8 mouse cellular contexts compared by ENCODE assay signal in genomic region chr11:97434704-97435454, GRCm38 (mm10). TPM values are rescaled to one million over a fixed set of nuclear protein-coding genes. Genes with fewer than 3 reads are reported as not detected.
DNase-seq lines count a peak whose midpoint lies in the region; ATAC-seq and TF ChIP-seq lines count a peak whose summit lies in the region.

No protein-coding gene starts in this region.

- in situ Hi-C loops in CH12.LX (cut with MboI; ENCODE audit: low pct_ligation_motif_present, low pct_unique_long_range_greater_than_20kb, low sequenced_read_pairs): loop anchor here (5.0 kb wide), 1 partner anchor 37 kb away; no protein-coding TSS in a partner anchor

- peak; percentile 72 for ATAC-seq in embryonic facial prominence, embryonic 15.5 days (ENCODE audit: insufficient number of reproducible peaks, low FRiP score, low TSS enrichment, low read depth)
- ATAC-seq in heart, embryonic 13.5 days (ENCODE audit: extremely low read depth, insufficient number of reproducible peaks, low FRiP score, low TSS enrichment): peak; percentile 78
- ATAC-seq in kidney, postnatal 0 days (replicated peaks; ENCODE audit: low FRiP score, low read depth): peak; percentile 80

- peak; percentile 63 to 67 for TF ChIP-seq CTCF in CH12.LX (conservative IDR thresholded peaks at IDR 0.05 in 1 of 2, IDR thresholded peaks at IDR 0.05 in 1 of 2; ENCODE audit: low read depth in 2 of 2, low read length in 2 of 2)
- TF ChIP-seq CTCF in kidney, postnatal 0 days (IDR thresholded peaks at IDR 0.05; ENCODE audit: low read depth): peak; percentile 55

- peak overlapping the region; percentile 63 for H3K4me2 ChIP-seq in CH12.LX (ENCODE audit: insufficient read depth, low read depth, poor library complexity, severe bottlenecking)
- H3K4me2 ChIP-seq in embryonic facial prominence, embryonic 15.5 days (replicated peaks): peak overlapping the region; percentile 49
- H3K4me2 ChIP-seq in heart, embryonic 13.5 days: peak overlapping the region; percentile 64
- H3K4me2 ChIP-seq in kidney, postnatal 0 days (ENCODE audit: low read length): peak overlapping the region; percentile 55

- peak overlapping the region; percentile 53 to 58 (median 57) for H3K4me3 ChIP-seq in CH12.LX (replicated peaks in 1 of 3; ENCODE audit: low read depth in 2 of 3, low read length in 2 of 3, poor library complexity in 1 of 3)
- peak overlapping the region; percentile 37 for H3K4me3 ChIP-seq in embryonic facial prominence, embryonic 15.5 days (replicated peaks)
- peak overlapping the region; percentile 44 for H3K4me3 ChIP-seq in heart, embryonic 13.5 days
- H3K4me3 ChIP-seq in kidney, postnatal 0 days (replicated peaks; ENCODE audit: low read depth, low read length): peak overlapping the region; percentile 27

- TF ChIP-seq POLR2A in CH12.LX (IDR thresholded peaks at IDR 0.05; ENCODE audit: low read depth, low read length): peak; percentile 76

- no peaks in the 10 kb centered on the region for H3K79me2 ChIP-seq in CH12.LX (replicated peaks; ENCODE audit: control insufficient read depth, extremely low read depth, insufficient read depth, poor library complexity, severe bottlenecking)

- peak; percentile 99 for DNase-seq in CH12.LX (ENCODE audit: extremely low read depth)
- DNase-seq in adrenal gland, postnatal 10 days: peak; percentile 91
- peak; percentile 96 for DNase-seq in kidney, postnatal 0 days (ENCODE audit: low spot score)
- DNase-seq in lung, postnatal 4 days: peak; percentile 93 to 94
- peak; percentile 92 for DNase-seq in skeletal muscle tissue, adult 2 months (ENCODE audit: low read depth, low spot score)
- DNase-seq in frontal cortex, postnatal 25 days (ENCODE audit: low spot score in 2 of 2): no peak

- H3K27me3 ChIP-seq in CH12.LX (replicated peaks): no peaks in the 10 kb centered on the region
- no peaks in the 10 kb centered on the region for H3K27me3 ChIP-seq in embryonic facial prominence, embryonic 15.5 days
- no peaks in the 10 kb centered on the region for H3K27me3 ChIP-seq in heart, embryonic 13.5 days (replicated peaks)
- no peaks in the 10 kb centered on the region for H3K27me3 ChIP-seq in kidney, postnatal 0 days (ENCODE audit: insufficient read depth, low read length)

- WGBS in embryonic facial prominence, embryonic 15.5 days: 4% methylated on average over 15 of the region's 15 CpGs
- 3% methylated on average over 15 of the region's 15 CpGs for WGBS in heart, embryonic 13.5 days
- WGBS in kidney, postnatal 0 days: 5% methylated on average over 15 of the region's 15 CpGs

- peaks cover 0 to 11% of the 10 kb centered on the region in 2 experiments for H3K36me3 ChIP-seq in CH12.LX (replicated peaks in 1 of 2; ENCODE audit: control insufficient read depth in 1 of 2, insufficient read depth in 1 of 2, low read length in 1 of 2)
- no peaks in the 10 kb centered on the region for H3K36me3 ChIP-seq in embryonic facial prominence, embryonic 15.5 days
- peaks cover 10% of the 10 kb centered on the region; the same call in 1 of the 2 replicates for H3K36me3 ChIP-seq in heart, embryonic 13.5 days
- no peaks in the 10 kb centered on the region for H3K36me3 ChIP-seq in kidney, postnatal 0 days (ENCODE audit: insufficient read depth, low read length)

- no peak for TF ChIP-seq EP300 in CH12.LX (IDR thresholded peaks at IDR 0.05; ENCODE audit: low read length)

- no peaks in the 10 kb centered on the region for H3K9me3 ChIP-seq in CH12.LX (replicated peaks; ENCODE audit: low read length)
- H3K9me3 ChIP-seq in embryonic facial prominence, embryonic 15.5 days (replicated peaks): no peaks in the 10 kb centered on the region
- no peaks in the 10 kb centered on the region for H3K9me3 ChIP-seq in heart, embryonic 13.5 days
- H3K9me3 ChIP-seq in kidney, postnatal 0 days (replicated peaks; ENCODE audit: low read length): no peaks in the 10 kb centered on the region

- TF ChIP-seq RAD21 in CH12.LX (IDR thresholded peaks at IDR 0.05; ENCODE audit: low read depth, low read length): no peak; the same call in none of the 2 replicates

- dilution Hi-C loops in CH12.LX (cut with MboI; ENCODE audit: extremely low pct_ligation_motif_present, extremely low pct_unique_long_range_greater_than_20kb, low sequenced_read_pairs): no loop called here

- H3K9ac ChIP-seq in CH12.LX (ENCODE audit: insufficient read depth, low read depth): peak overlapping the region; percentile 65
- H3K9ac ChIP-seq in embryonic facial prominence, embryonic 15.5 days: no peak overlapping the region
- peak overlapping the region; percentile 72 for H3K9ac ChIP-seq in heart, embryonic 13.5 days
- H3K9ac ChIP-seq in kidney, postnatal 0 days (ENCODE audit: low read depth, low read length): peak overlapping the region; percentile 41; the same call in 1 of the 2 replicates

- peak overlapping the region; percentile 95 for H3K27ac ChIP-seq in CH12.LX (ENCODE audit: insufficient read depth, low read depth)
- H3K27ac ChIP-seq in embryonic facial prominence, embryonic 15.5 days (replicated peaks): peak overlapping the region; percentile 89
- H3K27ac ChIP-seq in heart, embryonic 13.5 days (replicated peaks): peak overlapping the region; percentile 98
- peak overlapping the region; percentile 90 for H3K27ac ChIP-seq in kidney, postnatal 0 days

- peaks cover 8 to 54% of the 10 kb centered on the region in 2 experiments for H3K4me1 ChIP-seq in CH12.LX (ENCODE audit: control insufficient read depth in 1 of 2, insufficient read depth in 2 of 2)
- peaks cover 62% of the 10 kb centered on the region for H3K4me1 ChIP-seq in embryonic facial prominence, embryonic 15.5 days
- H3K4me1 ChIP-seq in heart, embryonic 13.5 days: peaks cover 76% of the 10 kb centered on the region
- peaks cover 52% of the 10 kb centered on the region for H3K4me1 ChIP-seq in kidney, postnatal 0 days (replicated peaks; ENCODE audit: insufficient read depth, low read length)

TF ChIP-seq in CH12.LX, 34 proteins besides CTCF, POLR2A, EP300 and RAD21 (continues in another document):
- TF ChIP-seq CHD1 (IDR thresholded peaks at IDR 0.05; ENCODE audit: low read depth, low read length) (no peak), TBP (conservative IDR thresholded peaks at IDR 0.05; ENCODE audit: low read depth, low read length) (peak; percentile 69), NELFE (IDR thresholded peaks at IDR 0.05; ENCODE audit: low read depth, low read length) (no peak), SIN3A (IDR thresholded peaks at IDR 0.05; ENCODE audit: low read length) (peak; percentile 76; the same call in 1 of the 2 replicates), SMC3 (IDR thresholded peaks at IDR 0.05; ENCODE audit: low read depth, low read length) (peak; percentile 23), UBTF (IDR thresholded peaks at IDR 0.05; ENCODE audit: low read depth, low read length) (no peak), RCOR1 (conservative IDR thresholded peaks at IDR 0.05; ENCODE audit: low read depth, low read length) (no peak; the same call in 1 of the 2 replicates), POLR2AphosphoS2 (IDR thresholded peaks at IDR 0.05; ENCODE audit: low read depth, low read length) (peak; percentile 78; the same call in 1 of the 2 replicates), JUND (conservative IDR thresholded peaks at IDR 0.05; ENCODE audit: low read depth, low read length) (no peak), MAX (IDR thresholded peaks at IDR 0.05; ENCODE audit: low read length) (peak; percentile 83), GABPA (IDR thresholded peaks at IDR 0.05; ENCODE audit: insufficient replicate concordance, low read depth, low read length) (no peak), USF2 (conservative IDR thresholded peaks at IDR 0.05; ENCODE audit: low read depth, low read length) (no peak), MAZ (IDR thresholded peaks at IDR 0.05; ENCODE audit: low read depth, low read length) (no peak; the same call in 1 of the 2 replicates), USF1 (IDR thresholded peaks at IDR 0.05; ENCODE audit: low read depth, low read length) (no peak), MEF2A (IDR thresholded peaks at IDR 0.05; ENCODE audit: borderline replicate concordance, low read depth, low read length) (peak; percentile 38; the same call in 1 of the 2 replicates), MXI1 (IDR thresholded peaks at IDR 0.05; ENCODE audit: low read depth, low read length) (peak; percentile 71), IRF4 (IDR thresholded peaks at IDR 0.05; ENCODE audit: low read depth, low read length) (peak; percentile 40; the same call in 1 of the 2 replicates), PAX5 (IDR thresholded peaks at IDR 0.05; ENCODE audit: low read length) (no peak), NRF1 (IDR thresholded peaks at IDR 0.05; ENCODE audit: low read depth, low read length) (no peak), ZKSCAN1 (IDR thresholded peaks at IDR 0.05; ENCODE audit: borderline replicate concordance, low read depth, low read length) (no peak), MYC (IDR thresholded peaks at IDR 0.05; ENCODE audit: low read depth, low read length) (peak; percentile 79), ETS1 (conservative IDR thresholded peaks at IDR 0.05; ENCODE audit: low read depth, low read length) (peak; percentile 58), HCFC1 (IDR thresholded peaks at IDR 0.05; ENCODE audit: low read depth, low read length) (peak; percentile 51; the same call in 1 of the 2 replicates), MAFK (IDR thresholded peaks at IDR 0.05; ENCODE audit: insufficient replicate concordance, low read length) (peak; percentile 43; the same call in 1 of the 2 replicates), ZC3H11A (IDR thresholded peaks at IDR 0.05; ENCODE audit: low read depth, low read length) (no peak), ZNF384 (IDR thresholded peaks at IDR 0.05; ENCODE audit: low read depth, low read length) (0 out of 2 replicates have a peak, but pooled peaks have one; percentile 8), ELF1 (IDR thresholded peaks at IDR 0.05; ENCODE audit: low read depth, low read length) (peak; percentile 63), BHLHE40 (IDR thresholded peaks at IDR 0.05; ENCODE audit: low read depth, low read length) (peak; percentile 94), CHD2 (IDR thresholded peaks at IDR 0.05; ENCODE audit: low read length) (no peak), ZMIZ1 (IDR thresholded peaks at IDR 0.05; ENCODE audit: low read depth, low read length) (peak; percentile 41), TCF12 (IDR thresholded peaks at IDR 0.05; ENCODE audit: low read depth, low read length) (peak; percentile 72)

RNA-seq across cellular contexts. Expression of gene Arhgap23, which starts 19.5 kb away (rescaled TPM):
- total RNA-seq in CH12.LX (2012; rRNA removed) (2.1 and 4.2 TPM in 2 replicates), CH12.LX (2014; rRNA removed) (0.89 and 1.2 TPM in 2 replicates)
- polyA plus RNA-seq in CH12.LX (2012; ENCODE audit: insufficient read length, low read depth): 4.9 and 5.6 TPM in 2 replicates
- 10 to 100 TPM; 30.9 to 32.3 TPM for total RNA-seq in adrenal gland, postnatal 10 days (2021)
- 9.6 and 10.4 TPM in 2 replicates for polyA plus RNA-seq in embryonic facial prominence, embryonic 15.5 days (2015; fragmentation: Nextera tagmentation; extraction: Ambion mirVana)
- 6.6 and 6.9 TPM in 2 replicates for polyA plus RNA-seq in heart, embryonic 13.5 days (2015; fragmentation: Nextera tagmentation; extraction: Ambion mirVana)
- polyA plus RNA-seq in kidney, postnatal 0 days (2015; fragmentation: Nextera tagmentation; extraction: Ambion mirVana): 5.4 and 5.7 TPM in 2 replicates

Comparison
In these comparisons a context has a peak if more than half of its experiments do, and no peak if none do; other contexts are left out.
1. DNase-seq: peak in CH12.LX (single experiment), adrenal gland, postnatal 10 days (single experiment), kidney, postnatal 0 days (single experiment), lung, postnatal 4 days (2 of 2) and skeletal muscle tissue, adult 2 months (single experiment); none in frontal cortex, postnatal 25 days (0 of 2).
2. Peak in every context shown above with its lines, with median percentiles within 50 percentile points of each other: H3K27ac ChIP-seq, H3K4me2 ChIP-seq, H3K4me3 ChIP-seq and ATAC-seq.